Mouse (Mus musculus) cerebellum, postnatal 25 days (tissue): ENCODE results near the gene Hephl1.

ENCODE experiments used
- DNase-seq, 2 experiments: peaks; one replicate each; pipeline ENCODE4 v3.0.0; 2021; ENCODE audit warnings: mixed read lengths in 2 of 2

Gene Hephl1

DNA sequence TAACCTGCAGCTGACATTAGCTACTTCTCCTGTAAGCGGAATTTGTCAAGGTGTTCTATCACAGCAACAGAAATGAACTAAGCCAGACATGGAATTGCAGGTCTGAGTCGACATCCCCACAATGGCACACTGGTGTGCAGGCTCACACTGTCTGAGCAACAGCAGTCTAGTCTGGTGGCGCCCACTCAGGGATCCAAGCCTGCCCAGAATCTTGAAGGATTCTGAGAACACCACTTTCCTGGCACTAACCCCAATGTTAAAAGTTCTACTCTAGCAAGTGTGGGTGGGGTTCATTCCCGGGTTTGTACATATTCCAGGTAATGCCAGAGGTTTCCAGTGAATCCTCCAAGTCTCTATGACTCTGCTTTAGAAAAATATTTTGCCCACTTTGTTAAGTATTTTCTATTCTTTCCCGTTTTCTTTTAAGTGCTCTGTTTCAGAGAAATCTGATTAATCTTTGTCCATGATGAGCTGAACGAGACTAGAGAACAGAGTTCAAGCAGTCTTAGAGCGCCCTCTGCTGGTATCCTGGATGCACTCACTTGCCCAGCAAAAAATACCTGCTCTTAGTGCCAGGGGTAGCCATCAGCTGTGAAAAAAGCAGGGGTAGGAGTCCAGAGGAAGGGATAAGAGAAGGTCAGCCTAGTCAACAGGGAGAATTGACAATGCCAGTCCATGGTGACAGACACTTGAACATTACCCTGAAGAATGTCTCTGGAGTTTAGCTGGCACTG lies 96.5 kb downstream of the Hephl1 start:
- DNase-seq = peak; percentile 75 to 86

DNA sequence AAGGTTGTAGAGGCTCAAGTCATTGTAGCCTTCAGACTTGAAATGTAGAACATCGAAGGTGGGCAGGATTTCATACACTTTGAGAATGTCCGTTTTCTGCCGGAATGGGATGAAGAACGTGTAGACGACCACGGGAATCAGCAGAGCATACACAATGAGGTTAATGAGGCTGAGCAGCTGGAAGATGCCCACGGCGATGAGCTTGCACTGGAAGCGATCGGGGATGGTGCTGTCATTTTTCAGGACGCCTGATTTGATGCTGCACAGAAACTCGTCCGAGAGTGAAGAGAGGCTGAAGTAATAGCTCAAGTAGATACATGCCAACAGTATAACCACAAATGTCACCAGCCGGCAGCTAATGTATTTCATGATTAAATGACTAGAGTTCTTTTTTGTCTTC lies 104.3 kb downstream of the Hephl1 start:
- no peak for DNase-seq

DNA sequence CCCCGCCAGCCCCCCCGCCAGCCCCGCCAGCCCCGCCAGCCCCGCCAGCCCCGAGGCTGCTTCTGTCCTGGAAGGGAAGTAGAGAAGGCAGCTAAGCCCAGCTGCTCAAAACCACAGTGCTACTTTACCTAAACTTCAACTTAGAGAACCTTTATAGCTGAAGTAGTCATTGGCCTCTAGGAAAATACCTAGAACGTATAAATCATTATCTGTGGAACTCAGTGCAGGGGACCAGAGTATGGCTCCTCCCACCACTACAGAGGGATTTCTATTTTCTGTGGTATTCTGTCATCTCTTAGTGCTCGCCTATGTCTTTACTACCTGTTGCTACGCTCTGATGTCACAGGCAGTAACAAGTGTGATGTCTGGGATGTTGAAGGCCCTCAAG lies 107.6 kb downstream of the Hephl1 start:
- no peak for DNase-seq

DNA sequence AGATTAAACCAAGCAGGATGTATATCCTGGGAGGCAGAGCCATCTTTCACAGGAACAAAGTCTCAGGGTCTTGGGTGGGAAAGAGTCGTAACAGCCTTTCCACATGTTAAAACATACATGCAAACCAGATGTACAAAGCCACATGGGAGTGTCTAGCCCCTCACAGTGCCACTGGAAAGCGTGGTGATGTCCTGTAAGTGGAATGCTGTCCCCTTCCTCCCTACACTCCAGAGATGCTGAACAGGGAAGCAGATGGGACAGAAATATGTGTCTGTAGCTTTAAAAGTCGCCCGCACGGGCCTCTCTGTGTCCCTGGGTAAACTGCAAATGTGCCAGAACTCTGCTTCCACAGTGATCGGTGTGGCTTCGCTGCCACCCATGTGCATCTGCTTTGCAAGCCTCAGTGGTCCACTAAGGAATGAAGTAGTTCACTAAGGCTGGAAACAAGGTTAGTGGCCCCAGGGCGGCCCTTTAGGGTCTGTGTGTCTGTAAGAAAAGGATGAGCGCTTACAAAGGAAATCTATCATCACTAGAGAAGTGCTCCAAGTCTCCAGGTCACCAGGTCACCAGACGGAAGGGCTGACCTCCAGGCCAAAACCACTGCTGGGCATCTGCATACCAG lies 108.1 kb downstream of the Hephl1 start:
- DNase-seq = no peak

DNA sequence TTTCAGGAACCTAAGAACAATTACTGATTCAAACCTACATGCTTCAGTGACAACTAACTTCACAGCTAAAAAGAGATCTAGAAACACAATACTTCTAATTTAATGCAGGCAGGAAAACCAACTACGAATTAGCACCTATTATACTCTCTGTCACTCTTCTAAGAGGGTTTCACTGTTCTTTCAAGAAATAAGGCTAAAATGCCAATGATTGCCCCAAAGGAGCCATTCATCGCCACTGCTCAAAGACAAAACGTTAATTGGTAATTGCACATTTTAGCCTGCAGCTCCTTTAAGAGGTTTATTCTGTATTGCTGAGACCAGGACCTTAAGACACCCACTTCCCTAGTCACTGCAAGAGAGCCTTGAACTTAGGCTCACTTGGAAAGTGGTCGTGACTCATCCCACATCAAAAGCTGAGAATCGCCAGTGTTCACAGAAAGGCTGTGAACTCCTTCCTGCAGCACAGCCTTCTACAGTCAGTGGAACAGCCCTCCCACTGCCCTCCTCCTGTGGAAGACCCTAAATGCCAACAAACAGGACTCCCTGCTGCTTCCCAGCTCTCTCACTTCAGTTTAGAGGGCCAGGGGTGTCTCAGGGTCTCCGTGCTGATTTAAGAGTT lies 108.8 kb downstream of the Hephl1 start:
- DNase-seq = no peak
